Mouse (Mus musculus) C2C12 (cell line): ENCODE measurements around the gene Prmt7. TPM values are rescaled to one million over a fixed set of nuclear protein-coding genes. Genes with fewer than 3 reads are reported as not detected.
A peak's percentile ranks its signal among the peaks of the same experiment; 100 is the strongest.
"Not testable (repeated sequence)": the region's sequence is repeated elsewhere in the genome, so short reads cannot be mapped to it uniquely, and the experiment has no call there.

Experiments
- H3K27me3 ChIP-seq: one replicate; pipeline ENCODE4 v1.6.1; 2011; ENCODE audit not compliant: control insufficient read depth, insufficient read depth, insufficient read length
- H3K36me3 ChIP-seq: one replicate; pipeline ENCODE4 v1.6.1; 2011; ENCODE audit not compliant: control insufficient read depth, insufficient read depth
- H3K4me3 ChIP-seq: one replicate; pipeline ENCODE4 v1.5.1; 2011; ENCODE audit warnings: mild to moderate bottlenecking, control low read depth; ENCODE audit not compliant: poor library complexity, insufficient read depth, severe bottlenecking
- H3K79me2 ChIP-seq: one replicate; pipeline ENCODE4 v1.6.1; 2011; ENCODE audit not compliant: control insufficient read depth, insufficient read depth
- H3K79me3 ChIP-seq: one replicate; pipeline ENCODE4 v1.6.1; 2011; ENCODE audit warnings: low read depth, control low read depth
- H3ac ChIP-seq: one replicate; pipeline ENCODE3; 2011; ENCODE audit warnings: low read depth; ENCODE audit not compliant: control insufficient read depth, insufficient read length
- CEBPB ChIP-seq: IDR thresholded peaks from one replicate; pipeline ENCODE4 v1.6.1; 2011; ENCODE audit warnings: low read depth, mild to moderate bottlenecking, control low read depth, moderate library complexity
- CTCF ChIP-seq: IDR thresholded peaks from one replicate; pipeline ENCODE4 v1.5.1; 2011; ENCODE audit not compliant: control insufficient read depth, insufficient read depth, insufficient read length
- FOSL1 ChIP-seq: IDR thresholded peaks from one replicate; pipeline ENCODE4 v1.8.0; 2011; ENCODE audit warnings: mild to moderate bottlenecking, low read length; ENCODE audit not compliant: poor library complexity, insufficient read depth, severe bottlenecking
- MAX ChIP-seq: IDR thresholded peaks from one replicate; pipeline ENCODE4 v1.6.1; 2011; ENCODE audit warnings: mild to moderate bottlenecking, control low read depth
- MYOD1 ChIP-seq: IDR thresholded peaks from one replicate; pipeline ENCODE4 v1.6.1; 2011; ENCODE audit warnings: low read depth; ENCODE audit not compliant: control insufficient read depth, insufficient read length
- MYOG ChIP-seq: IDR thresholded peaks from one replicate; pipeline ENCODE4 v1.6.1; 2011; ENCODE audit not compliant: control insufficient read depth, insufficient read length; ENCODE audit errors: extremely low read depth
- USF1 ChIP-seq: IDR thresholded peaks from one replicate; pipeline ENCODE4 v1.6.1; 2011; ENCODE audit warnings: low read depth, mild to moderate bottlenecking, control low read depth, moderate library complexity
- polyA plus RNA-seq: library from polyadenylated mRNA; unstranded; fragments of >200 nt; fragmentation: generic; extraction: Trizol; gene quantifications from one replicate; pipeline ENCODE4 v1.2.1, GENCODE M21; 2012; ENCODE audit warnings: missing spikeins

Prmt7 gene
- polyA plus RNA-seq, 1 experiment = 40.3 TPM

DNA sequence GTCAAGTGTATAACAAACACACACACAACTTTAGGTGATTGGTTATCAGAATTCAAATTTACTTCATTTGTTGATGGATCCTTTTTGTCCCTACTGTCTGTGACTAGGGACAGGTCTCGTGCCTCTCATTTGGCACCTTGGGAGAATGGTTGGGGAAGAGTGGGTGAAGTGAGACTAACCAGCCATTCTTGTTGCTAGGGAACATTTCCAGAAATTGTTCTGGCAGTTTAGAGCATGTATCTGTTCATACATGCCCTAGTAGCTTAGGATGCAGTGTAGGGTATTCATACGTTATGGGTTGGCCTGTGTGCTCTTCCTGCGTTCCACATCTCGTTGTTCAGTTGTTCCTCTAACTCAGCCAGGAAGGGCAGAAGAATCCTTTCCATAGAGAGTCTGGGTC, 21.6 kb upstream of the Prmt7 start:
- H3K79me2 ChIP-seq = no peaks in the 10 kb centered on the region
- peaks cover 13% of the 10 kb centered on the region for H3K79me3 ChIP-seq
- TF ChIP-seq MYOG = no peak
- TF ChIP-seq CEBPB = no peak
- TF ChIP-seq MYOD1 = no peak
- TF ChIP-seq CTCF = no peak
- TF ChIP-seq MAX = no peak
- H3K27me3 ChIP-seq = no peaks in the 10 kb centered on the region
- no peak overlapping the region for H3ac ChIP-seq
- no peak overlapping the region for H3K4me3 ChIP-seq
- H3K36me3 ChIP-seq = peaks cover 78% of the 10 kb centered on the region

DNA sequence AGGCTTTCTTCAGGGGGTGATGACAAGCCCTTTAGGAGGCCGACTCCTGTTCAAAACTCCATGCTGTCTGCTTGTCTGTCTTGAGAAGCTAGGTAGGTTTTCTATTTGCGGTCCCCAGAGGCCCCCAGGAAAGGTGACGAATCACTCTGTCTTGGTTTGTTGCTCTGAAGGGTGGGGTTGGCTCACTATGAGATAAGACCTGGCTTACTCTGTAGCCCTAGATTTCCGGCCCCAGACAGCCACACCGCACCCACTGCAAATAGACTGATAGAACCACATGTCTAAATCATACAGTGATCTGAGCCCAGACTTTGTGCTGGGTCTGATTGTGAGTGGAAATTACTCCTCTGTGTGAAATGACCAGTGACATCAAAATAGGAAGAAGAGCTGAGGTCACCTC, 19.1 kb upstream of the Prmt7 start:
- no peak overlapping the region for H3K4me3 ChIP-seq

DNA sequence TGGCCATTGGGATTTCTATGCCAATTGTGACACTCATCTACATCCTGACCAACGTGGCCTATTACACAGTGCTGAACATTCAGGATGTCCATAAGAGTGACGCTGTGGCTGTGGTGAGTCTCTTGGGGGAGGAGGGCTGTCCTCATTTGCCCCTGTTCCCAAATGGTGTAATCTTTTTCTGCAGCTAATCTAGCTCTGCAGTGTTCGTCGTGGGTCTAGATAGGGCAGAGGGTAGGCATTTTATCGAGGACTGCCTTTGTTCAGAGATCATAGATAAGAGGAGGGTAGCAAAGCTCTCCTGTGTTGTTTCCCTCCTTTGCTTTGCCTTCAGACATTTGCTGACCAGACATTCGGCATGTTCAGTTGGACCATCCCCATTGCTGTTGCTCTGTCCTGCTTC, 17.6 kb upstream of the Prmt7 start:
- no peak overlapping the region for H3ac ChIP-seq
- no peaks in the 10 kb centered on the region for H3K79me2 ChIP-seq
- no peaks in the 10 kb centered on the region for H3K27me3 ChIP-seq
- H3K79me3 ChIP-seq = no peaks in the 10 kb centered on the region
- peaks cover 72% of the 10 kb centered on the region for H3K36me3 ChIP-seq
- no peak overlapping the region for H3K4me3 ChIP-seq
- TF ChIP-seq CTCF = no peak
- TF ChIP-seq USF1 = no peak
- no peak for TF ChIP-seq MYOD1
- no peak for TF ChIP-seq CEBPB
- TF ChIP-seq MYOG = no peak
- TF ChIP-seq FOSL1 = no peak
- TF ChIP-seq MAX = no peak

More for the DNA sequence above, 19.1 kb upstream of the Prmt7 start:
- Histone ChIP-seq H3K79me3 (peaks cover 3% of the 10 kb centered on the region), H3K36me3 (peaks cover 79% of the 10 kb centered on the region), H3ac (no peak overlapping the region), H3K27me3 (no peaks in the 10 kb centered on the region), H3K79me2 (no peaks in the 10 kb centered on the region)
- TF ChIP-seq USF1 (no peak), CTCF (no peak), FOSL1 (no peak), MYOG (no peak), MAX (no peak), CEBPB (no peak), MYOD1 (no peak)

DNA sequence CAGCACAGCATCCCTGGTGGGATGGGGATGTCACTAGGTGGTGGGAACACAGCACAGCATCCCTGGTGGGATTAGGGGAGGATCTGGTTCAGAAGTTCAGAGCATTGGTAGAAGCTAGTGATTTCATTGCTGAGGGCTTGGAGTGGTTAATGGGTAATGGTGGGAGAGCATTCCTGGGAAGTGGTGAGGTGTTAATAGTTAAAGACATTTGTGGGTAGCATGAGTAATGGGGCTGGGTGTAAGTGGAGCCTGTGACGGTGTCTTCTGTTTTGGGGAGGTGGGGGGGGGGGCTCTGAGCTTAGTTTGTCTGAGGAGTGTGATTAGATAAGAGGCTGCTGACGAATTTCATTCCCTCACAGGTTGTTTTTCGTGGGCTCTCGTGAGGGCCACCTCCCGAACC, 16.7 kb upstream of the Prmt7 start:
- Histone ChIP-seq H3K4me3 (no peak overlapping the region), H3K79me3 (no peaks in the 10 kb centered on the region), H3K36me3 (peaks cover 71% of the 10 kb centered on the region), H3K27me3 (no peaks in the 10 kb centered on the region), H3K79me2 (no peaks in the 10 kb centered on the region), H3ac (no peak overlapping the region)
- TF ChIP-seq MYOD1 (no peak), MYOG (no peak), USF1 (no peak), MAX (no peak), FOSL1 (no peak), CTCF (no peak)

GRCm38 (mm10) chr8:106198741-106199140, 12.0 kb upstream of the Prmt7 start:
- H3K27me3 ChIP-seq = no peaks in the 10 kb centered on the region
- peaks cover 83% of the 10 kb centered on the region for H3K36me3 ChIP-seq
- H3ac ChIP-seq = no peak overlapping the region
- H3K79me3 ChIP-seq = peaks cover 3% of the 10 kb centered on the region
- TF ChIP-seq USF1 (no peak), CTCF (peak; percentile 24), MAX (no peak), MYOD1 (no peak), MYOG (no peak)
- H3K79me2 ChIP-seq = no peaks in the 10 kb centered on the region
- no peak overlapping the region for H3K4me3 ChIP-seq

GRCm38 (mm10) chr8:106199596-106199995, 11.1 kb upstream of the Prmt7 start:
- H3K36me3 ChIP-seq = peaks cover 87% of the 10 kb centered on the region
- H3K4me3 ChIP-seq, H3K27me3 ChIP-seq, H3K79me3 ChIP-seq, H3ac ChIP-seq, H3K79me2 ChIP-seq: not testable (repeated sequence)
